Mouse (Mus musculus) T-helper 17 cell (primary cell): ENCODE results near the gene Miga1.
"Not testable (repeated sequence)": the region's sequence is repeated elsewhere in the genome, so short reads cannot be mapped to it uniquely, and the experiment has no call there.

Experiments used
- in situ Hi-C, 2 experiments: fragments of 300-600 bp; cut with MboI, MseI; formaldehyde crosslinking; loops; 1 replicate in 1 of 2; 2 replicates in 1 of 2; pipeline ENCODE4 v1.15.1; 2025; ENCODE audit warnings: high pct_unique_total_duplicates in 2 of 2

Gene Miga1

DNA sequence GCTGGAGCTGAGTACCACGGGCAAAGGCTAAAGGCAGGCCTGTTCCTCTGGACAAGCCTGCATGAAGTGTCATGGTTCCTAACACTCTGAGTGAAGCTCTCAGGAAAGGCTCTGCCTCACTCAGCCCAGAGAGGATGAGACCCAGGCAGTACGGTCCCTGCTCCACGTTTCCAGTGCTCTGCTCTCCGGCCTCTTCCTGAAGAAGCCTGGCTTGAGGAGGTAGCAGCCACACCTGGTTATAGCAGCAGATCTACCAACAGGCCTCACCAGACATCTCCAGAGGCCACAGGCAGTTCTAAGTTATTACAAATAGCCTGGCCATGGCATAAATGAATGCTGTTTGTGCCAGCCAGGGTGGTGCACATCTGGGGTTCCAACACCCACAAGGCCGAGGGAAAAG, 51.9 kb downstream of the Miga1 start:
- in situ Hi-C loops = no loop called here

- in situ Hi-C loops = no loop called here
These were observed 52.4 kb downstream of the Miga1 start for GRCm38 (mm10) chr3:152287810-152288209.

GRCm38 (mm10) chr3:152284759-152285158, 55.4 kb downstream of the Miga1 start:
- in situ Hi-C loops = no loop called here

- in situ Hi-C loops = no loop called here
These were observed 55.9 kb downstream of the Miga1 start for GRCm38 (mm10) chr3:152284306-152284705.

GRCm38 (mm10) chr3:152282126-152282525, 58.1 kb downstream of the Miga1 start:
- in situ Hi-C loops = no loop called here

DNA sequence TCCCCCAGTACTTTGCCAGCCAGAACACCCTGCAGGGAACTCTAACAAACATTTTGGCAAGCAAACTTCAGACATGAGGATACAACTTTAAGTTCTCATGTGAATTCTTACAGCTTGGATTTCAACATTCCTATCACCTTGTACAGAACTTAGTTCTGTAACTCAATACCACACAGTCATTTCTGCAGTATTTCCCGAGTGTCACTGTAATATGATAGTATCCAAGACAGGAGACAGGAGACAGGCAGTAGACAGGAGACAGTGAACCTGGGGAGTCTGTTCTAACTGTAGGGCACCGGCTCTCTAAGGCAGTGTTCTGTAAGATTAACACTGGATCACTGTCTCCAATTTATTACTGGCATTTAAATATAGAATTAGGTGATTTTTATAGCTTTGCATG, 61.8 kb downstream of the Miga1 start:
- in situ Hi-C loops = loop anchor here in 1 of 2 experiments (10.0 kb wide), 1 partner anchor 1786 kb away; no protein-coding TSS in a partner anchor

- in situ Hi-C loops = loop anchor here in 1 of 2 experiments (10.0 kb wide), 1 partner anchor 1787 kb away; no protein-coding TSS in a partner anchor
These were observed 62.3 kb downstream of the Miga1 start for GRCm38 (mm10) chr3:152277912-152278311.

- in situ Hi-C loops = loop anchor here in 1 of 2 experiments (10.0 kb wide), 1 partner anchor 1788 kb away; no protein-coding TSS in a partner anchor
These were observed 63.3 kb downstream of the Miga1 start for GRCm38 (mm10) chr3:152276935-152277334.

GRCm38 (mm10) chr3:152275008-152275407, 65.2 kb downstream of the Miga1 start:
- in situ Hi-C loops = loop anchor here in 1 of 2 experiments (10.0 kb wide), 1 partner anchor 1790 kb away; no protein-coding TSS in a partner anchor

DNA sequence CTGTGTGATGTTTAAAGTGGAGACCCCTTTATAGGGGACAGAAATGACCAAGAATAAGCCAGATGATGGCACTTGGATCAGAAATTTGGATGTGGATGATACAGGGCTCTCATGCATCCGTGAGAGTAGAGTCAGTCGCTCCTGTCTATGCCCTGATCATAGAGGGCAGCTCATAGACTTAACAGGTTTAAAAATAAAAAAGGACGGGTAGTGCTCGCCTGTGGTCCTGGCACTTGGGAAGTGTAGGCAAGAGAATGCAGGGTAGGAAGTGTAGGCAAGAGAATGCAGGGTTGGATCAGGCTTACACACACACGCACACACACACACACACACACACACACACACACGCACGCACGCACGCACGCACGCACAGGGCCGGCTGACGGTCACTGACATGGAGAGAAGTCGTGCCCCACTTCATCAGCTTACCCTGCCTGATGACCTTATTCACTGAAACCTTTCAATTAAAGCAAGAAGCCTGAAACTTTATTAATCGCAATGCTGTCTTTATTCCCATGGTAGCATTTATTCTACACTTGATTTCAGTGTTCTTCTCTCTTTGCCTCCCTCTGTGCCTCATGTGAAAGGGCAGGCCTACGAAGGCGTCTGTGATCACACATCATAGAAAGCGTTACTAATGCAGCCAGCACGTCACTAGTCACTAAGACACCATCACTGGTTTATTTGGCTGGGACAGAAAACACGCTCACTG, 67.1 kb downstream of the Miga1 start:
- in situ Hi-C loops = loop anchor here in 1 of 2 experiments (10.0 kb wide), 1 partner anchor 1792 kb away; no protein-coding TSS in a partner anchor

- in situ Hi-C loops = loop anchor here in 1 of 2 experiments (10.0 kb wide), 1 partner anchor 1793 kb away; no protein-coding TSS in a partner anchor
These were observed 68.3 kb downstream of the Miga1 start for GRCm38 (mm10) chr3:152271876-152272275.

GRCm38 (mm10) chr3:152271071-152271710, 69.0 kb downstream of the Miga1 start:
- in situ Hi-C loops = loop anchor here in 1 of 2 experiments (10.0 kb wide), 1 partner anchor 1794 kb away; no protein-coding TSS in a partner anchor

GRCm38 (mm10) chr3:152268099-152268498, 72.1 kb downstream of the Miga1 start:
- in situ Hi-C loops = no loop called here

DNA sequence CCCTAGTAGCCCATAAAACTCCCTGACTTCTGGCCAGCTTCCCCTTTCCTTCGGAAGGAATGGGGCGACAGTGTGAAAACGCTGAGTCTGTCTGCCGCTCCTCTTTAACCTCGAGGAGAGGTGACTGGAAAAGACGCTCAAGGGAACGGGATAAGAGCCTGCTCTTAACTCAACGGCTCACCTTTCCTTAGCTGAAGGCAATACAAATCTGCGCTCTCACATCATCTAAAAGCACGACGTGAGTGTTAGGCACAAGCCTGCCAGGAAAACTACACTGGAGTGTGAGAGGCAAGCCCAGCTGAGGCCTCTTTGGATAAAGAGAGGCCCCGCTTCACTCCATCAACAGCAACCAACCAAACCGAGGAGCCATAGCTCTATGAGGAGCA, 74.2 kb downstream of the Miga1 start, which contains the start of gene Nexn:
Nexn (minus strand) TSS at position 315 of the 386 bp plus-strand sequence.
- in situ Hi-C loops = no loop called here

DNA sequence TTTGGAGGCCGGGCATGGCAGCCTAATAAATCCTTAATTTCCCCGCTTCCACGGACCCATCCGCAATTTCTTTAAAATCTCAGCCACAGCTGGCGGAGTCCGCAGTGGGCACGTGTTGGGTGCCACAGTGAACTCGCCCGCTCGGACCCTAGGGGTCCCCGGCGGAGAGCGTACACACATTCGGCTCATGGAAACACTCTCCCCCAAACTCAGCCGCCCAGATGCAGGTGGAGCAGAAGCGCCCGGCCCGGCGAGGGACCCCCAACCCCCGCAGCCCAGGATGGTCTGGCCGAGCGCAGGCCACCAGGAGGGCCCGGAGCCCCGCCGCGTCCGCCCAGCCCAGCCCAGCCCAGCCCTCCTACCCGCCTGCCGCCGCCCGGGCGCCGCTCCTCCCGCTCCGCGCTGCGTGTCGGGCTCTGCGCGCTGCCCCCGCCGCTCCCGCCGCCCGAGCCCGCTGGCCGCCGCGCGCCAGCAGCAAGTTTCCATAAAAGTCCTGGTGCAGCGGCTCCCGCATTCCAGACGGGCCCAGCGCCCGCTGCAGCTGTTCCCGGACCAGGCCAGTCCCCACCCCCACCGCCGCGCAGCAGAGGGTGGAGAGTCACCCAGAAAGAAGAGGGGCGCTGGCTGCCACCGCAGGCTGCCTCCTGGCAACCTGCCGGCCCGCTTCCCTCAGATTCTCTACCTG, 74.7 kb downstream of the Miga1 start:
- in situ Hi-C loops = no loop called here

GRCm38 (mm10) chr3:152264830-152265229, 75.4 kb downstream of the Miga1 start:
- in situ Hi-C loops = no loop called here

DNA sequence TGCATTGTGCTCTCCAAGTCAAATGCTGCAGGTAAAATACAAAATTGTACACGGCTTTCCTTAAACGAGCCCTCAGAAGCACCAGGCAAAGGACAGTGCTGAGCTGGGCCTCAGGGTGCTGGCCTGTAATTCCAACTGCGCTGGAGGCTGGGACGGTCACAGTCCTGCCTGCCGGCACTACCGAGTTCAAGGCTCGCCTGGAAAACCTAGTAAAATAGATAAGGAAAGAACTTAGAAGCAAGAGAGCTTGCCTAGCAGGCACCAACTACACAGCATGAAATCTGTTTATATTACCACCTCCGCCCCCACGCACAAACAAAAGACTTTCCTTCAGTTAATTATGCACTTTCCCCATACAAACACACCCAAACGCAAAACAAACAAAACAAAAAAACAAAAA, 75.8 kb downstream of the Miga1 start:
- in situ Hi-C loops = no loop called here

GRCm38 (mm10) chr3:152261948-152262347, 78.3 kb downstream of the Miga1 start:
- in situ Hi-C loops = no loop called here

DNA sequence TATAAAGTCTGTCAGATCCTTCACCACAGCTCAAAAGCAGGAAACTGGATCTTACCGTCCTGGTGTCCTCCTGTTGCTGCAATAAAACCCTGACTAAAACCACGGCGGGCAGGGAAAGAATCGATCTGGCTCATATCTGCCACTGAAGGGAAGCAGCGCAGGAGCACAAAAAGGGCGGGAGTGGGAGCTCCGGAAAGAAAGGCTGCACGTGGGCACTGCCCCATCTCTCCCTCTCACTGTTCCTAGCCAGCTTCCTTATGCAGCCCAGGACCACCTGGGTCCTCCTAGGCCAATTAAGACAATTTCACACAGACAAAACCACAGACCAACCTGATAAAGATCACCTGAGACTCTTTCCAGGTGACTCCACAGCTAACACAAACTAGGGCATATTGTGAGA, 78.8 kb downstream of the Miga1 start:
- in situ Hi-C loops = no loop called here

- in situ Hi-C loops = no loop called here
These were observed 79.8 kb downstream of the Miga1 start for GRCm38 (mm10) chr3:152260362-152260761.

DNA sequence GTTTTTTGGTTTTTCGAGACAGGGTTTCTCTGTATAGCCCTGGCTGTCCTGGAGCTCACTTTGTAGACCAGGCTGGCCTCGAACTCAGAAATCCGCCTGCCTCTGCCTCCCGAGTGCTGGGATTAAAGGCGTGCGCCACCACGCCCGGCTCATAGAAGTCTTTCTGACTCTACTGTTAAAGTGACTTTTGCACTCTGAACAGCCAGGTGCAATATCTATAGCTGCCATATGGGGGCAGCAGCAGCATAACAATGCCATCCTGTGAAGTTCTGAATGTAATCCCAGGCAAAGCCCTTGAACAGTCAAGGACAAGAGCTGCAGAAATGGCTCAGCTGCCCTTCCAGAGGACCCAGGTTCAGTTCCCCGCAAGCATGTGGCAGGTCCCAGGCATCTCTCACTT, 80.8 kb downstream of the Miga1 start:
- in situ Hi-C loops = not testable (repeated sequence)

DNA sequence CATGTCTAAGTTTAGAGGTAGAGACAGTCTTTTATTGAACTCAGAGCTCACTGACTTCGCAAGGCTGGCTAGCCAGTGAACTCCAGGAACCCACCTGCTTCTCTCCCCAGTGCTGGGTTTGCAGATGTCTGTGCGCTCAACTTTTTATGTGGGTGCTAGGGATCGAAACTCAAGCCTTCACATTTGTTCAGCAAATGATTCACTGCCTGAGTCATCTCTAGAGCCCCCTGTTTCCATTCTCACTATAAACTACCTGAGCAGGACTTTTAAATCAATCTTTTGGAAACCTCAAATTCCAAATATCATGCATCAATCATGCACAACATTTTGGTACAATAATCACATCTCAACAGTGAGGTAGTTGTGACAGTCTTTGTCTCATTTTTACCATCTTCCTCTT, 82.7 kb downstream of the Miga1 start:
- in situ Hi-C loops = no loop called here
